In the genomic region with DNA sequence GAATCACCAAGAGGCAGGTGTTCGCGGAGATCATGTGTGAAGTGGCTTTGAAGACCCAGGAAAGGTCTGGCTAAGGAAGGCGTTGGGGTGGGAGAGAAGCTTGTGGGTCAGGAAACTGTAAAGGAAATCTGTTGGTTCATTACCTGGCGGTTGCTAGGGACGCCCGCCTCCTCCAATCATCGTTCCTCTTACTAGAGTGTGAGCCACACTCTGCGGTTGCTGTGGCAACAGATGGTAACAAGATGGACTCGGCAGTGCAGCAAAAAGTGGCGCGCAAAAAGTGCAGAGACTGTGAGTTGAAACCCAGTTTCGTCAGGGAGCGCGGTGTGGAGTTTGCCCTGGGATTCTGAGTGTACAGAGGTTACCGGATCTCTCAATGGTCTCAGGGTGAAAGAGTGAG, we compare ENCODE assay signal across 8 mouse cellular contexts. TPM values are rescaled to one million over a fixed set of nuclear protein-coding genes. Genes with fewer than 3 reads are reported as not detected.
DNase-seq lines count a peak whose midpoint lies in the region; ATAC-seq and TF ChIP-seq lines count a peak whose summit lies in the region.

A gene (plus strand): TSS at position 237 of the 400 bp plus-strand sequence.

- TF ChIP-seq EP300 in heart, postnatal 0 days (IDR thresholded peaks at IDR 0.05; ENCODE audit: low read depth) = no peak

- no peak for TF ChIP-seq CTCF in thymus, adult 2 months (IDR thresholded peaks at IDR 0.05; ENCODE audit: borderline replicate concordance, control insufficient read depth, extremely low read depth, insufficient read depth, low read length, poor library complexity)
- no peak for TF ChIP-seq CTCF in heart, postnatal 0 days (IDR thresholded peaks at IDR 0.05; ENCODE audit: low read depth)

- no peaks in the 10 kb centered on the region; the same call in 1 of the 2 replicates for H3K27me3 ChIP-seq in thymus, adult 2 months (ENCODE audit: control insufficient read depth, insufficient read depth, low read length)
- no peaks in the 10 kb centered on the region for H3K27me3 ChIP-seq in heart, postnatal 0 days (ENCODE audit: control insufficient read depth, insufficient read depth, low read length)
- peaks cover 20% of the 10 kb centered on the region for H3K27me3 ChIP-seq in liver, embryonic 12.5 days (replicated peaks)
- no peaks in the 10 kb centered on the region for H3K27me3 ChIP-seq in neural tube, embryonic 14.5 days (ENCODE audit: control insufficient read depth, insufficient read depth, low read length)

- peak; percentile 16 for DNase-seq in thymus, postnatal 0 days (ENCODE audit: low spot score)
- DNase-seq in thymus, adult 2 months = no peak
- peak; percentile 97 for DNase-seq in embryo, embryonic 10 days (ENCODE audit: low spot score)
- DNase-seq in heart, postnatal 0 days (ENCODE audit: low spot score) = no peak
- peak; percentile 73 to 79 for DNase-seq in kidney, postnatal 36 days
- DNase-seq in MN1 (ENCODE audit: low spot score) = no peak

- H3K36me3 ChIP-seq in thymus, adult 2 months (ENCODE audit: control insufficient read depth, insufficient read depth, low read length) = no peaks in the 10 kb centered on the region
- no peaks in the 10 kb centered on the region for H3K36me3 ChIP-seq in heart, postnatal 0 days (replicated peaks; ENCODE audit: control insufficient read depth, insufficient read depth, low read length)
- H3K36me3 ChIP-seq in liver, embryonic 12.5 days = no peaks in the 10 kb centered on the region
- H3K36me3 ChIP-seq in neural tube, embryonic 14.5 days (ENCODE audit: control insufficient read depth, insufficient read depth, low read length) = no peaks in the 10 kb centered on the region

- no peak for TF ChIP-seq POLR2A in thymus, adult 2 months (IDR thresholded peaks at IDR 0.05; ENCODE audit: control insufficient read depth, extremely low read depth, insufficient read depth, low read length, poor library complexity)

- no peak within 1 kb of the TSS for H3K9ac ChIP-seq in heart, postnatal 0 days (replicated peaks; ENCODE audit: low read depth, low read length)
- H3K9ac ChIP-seq in liver, embryonic 12.5 days = no peak within 1 kb of the TSS
- H3K9ac ChIP-seq in neural tube, embryonic 14.5 days (replicated peaks; ENCODE audit: low read depth, low read length) = no peak within 1 kb of the TSS

- H3K4me2 ChIP-seq in heart, postnatal 0 days (ENCODE audit: low read depth, low read length) = peak within 1 kb of the TSS; percentile 45
- peak within 1 kb of the TSS; percentile 55 for H3K4me2 ChIP-seq in liver, embryonic 12.5 days
- peak within 1 kb of the TSS; percentile 44 for H3K4me2 ChIP-seq in neural tube, embryonic 14.5 days (ENCODE audit: low read depth, low read length)

- H3K4me3 ChIP-seq in thymus, adult 2 months (ENCODE audit: control insufficient read depth, insufficient read depth, low read length) = no peak within 1 kb of the TSS
- peak within 1 kb of the TSS; percentile 15 for H3K4me3 ChIP-seq in heart, postnatal 0 days (ENCODE audit: low read depth, low read length)
- H3K4me3 ChIP-seq in liver, embryonic 12.5 days = peak within 1 kb of the TSS; percentile 35
- peak within 1 kb of the TSS; percentile 13 for H3K4me3 ChIP-seq in neural tube, embryonic 14.5 days (ENCODE audit: low read depth, low read length)

- no peak; the same call in 1 of the 2 replicates for ATAC-seq in heart, postnatal 0 days (ENCODE audit: insufficient read depth, low read depth)
- ATAC-seq in liver, embryonic 12.5 days = peak; percentile 35; the same call in 1 of the 2 replicates
- peak; percentile 90 for ATAC-seq in neural tube, embryonic 14.5 days (ENCODE audit: low read depth)

- H3K27ac ChIP-seq in thymus, adult 2 months (ENCODE audit: control insufficient read depth, insufficient read depth, low read length) = no peak within 1 kb of the TSS
- H3K27ac ChIP-seq in heart, postnatal 0 days (ENCODE audit: low read depth) = no peak within 1 kb of the TSS
- H3K27ac ChIP-seq in liver, embryonic 12.5 days = no peak within 1 kb of the TSS
- no peak within 1 kb of the TSS for H3K27ac ChIP-seq in neural tube, embryonic 14.5 days (ENCODE audit: low read depth, low read length)

- WGBS in thymus, adult 2 months = 4% methylated on average over 15 of the region's 15 CpGs
- 1% methylated on average over 15 of the region's 15 CpGs for WGBS in heart, postnatal 0 days
- WGBS in liver, embryonic 12.5 days (ENCODE audit: insufficient replicate concordance) = 3% methylated on average over 15 of the region's 15 CpGs
- WGBS in neural tube, embryonic 14.5 days = 1% methylated on average over 15 of the region's 15 CpGs

- H3K4me1 ChIP-seq in thymus, adult 2 months (replicated peaks; ENCODE audit: control insufficient read depth, insufficient read depth, low read length) = no peaks in the 10 kb centered on the region
- 0 out of 2 replicates have a peak, but pooled peaks cover 8% of the 10 kb centered on the region for H3K4me1 ChIP-seq in heart, postnatal 0 days (ENCODE audit: control insufficient read depth, insufficient read depth)
- no peaks in the 10 kb centered on the region for H3K4me1 ChIP-seq in liver, embryonic 12.5 days
- no peaks in the 10 kb centered on the region for H3K4me1 ChIP-seq in neural tube, embryonic 14.5 days (ENCODE audit: control insufficient read depth, insufficient read depth, low read length)

- H3K9me3 ChIP-seq in heart, postnatal 0 days (replicated peaks; ENCODE audit: control insufficient read depth, low read length) = no peaks in the 10 kb centered on the region
- H3K9me3 ChIP-seq in liver, embryonic 12.5 days (replicated peaks) = no peaks in the 10 kb centered on the region
- H3K9me3 ChIP-seq in neural tube, embryonic 14.5 days (ENCODE audit: control insufficient read depth, low read length) = no peaks in the 10 kb centered on the region

RNA-seq across cellular contexts. Expression of the gene that starts here (rescaled TPM):
- 0.14 and 0.18 TPM in 2 replicates for polyA plus RNA-seq in thymus, postnatal 0 days (2015; fragmentation: Nextera tagmentation; extraction: Ambion mirVana)
- polyA plus RNA-seq in thymus, adult 2 months (2012; rRNA removed) = 0.13 and 0.19 TPM in 2 replicates
- total RNA-seq in heart, postnatal 0 days (2014; rRNA removed; ENCODE audit: low replicate concordance) = 0.04 TPM in 2 replicates
- polyA plus RNA-seq in heart, postnatal 0 days (2015; fragmentation: Nextera tagmentation; extraction: Ambion mirVana) = 0.03 and 0.04 TPM in 2 replicates
- 0.04 and 0.06 TPM in 2 replicates for polyA plus RNA-seq in liver, embryonic 12.5 days (2016; fragmentation: Nextera tagmentation; extraction: Ambion mirVana)
- 0.22 and 0.37 TPM in 2 replicates for polyA plus RNA-seq in neural tube, embryonic 14.5 days (2014; fragmentation: Nextera tagmentation; extraction: Ambion mirVana)

Comparison
In these comparisons a context has a peak if more than half of its experiments do, and no peak if none do; other contexts are left out.
1. Peak in DNase-seq in thymus, postnatal 0 days; RNA of the gene not detected or under 1 TPM.
2. Peak in ATAC-seq, H3K4me3 ChIP-seq and H3K4me2 ChIP-seq in liver, embryonic 12.5 days; RNA of the gene not detected or under 1 TPM.
3. Peak in ATAC-seq, H3K4me3 ChIP-seq and H3K4me2 ChIP-seq in neural tube, embryonic 14.5 days; RNA of the gene not detected or under 1 TPM.
4. DNase-seq: peak in embryo, embryonic 10 days (single experiment) and kidney, postnatal 36 days (2 of 2); none in thymus, adult 2 months (single experiment), heart, postnatal 0 days (single experiment) and MN1 (single experiment).
5. Peak in every context shown above with its lines, with median percentiles within 50 percentile points of each other: H3K4me2 ChIP-seq.